8 mouse cellular contexts compared by ENCODE assay signal in the genomic region with DNA sequence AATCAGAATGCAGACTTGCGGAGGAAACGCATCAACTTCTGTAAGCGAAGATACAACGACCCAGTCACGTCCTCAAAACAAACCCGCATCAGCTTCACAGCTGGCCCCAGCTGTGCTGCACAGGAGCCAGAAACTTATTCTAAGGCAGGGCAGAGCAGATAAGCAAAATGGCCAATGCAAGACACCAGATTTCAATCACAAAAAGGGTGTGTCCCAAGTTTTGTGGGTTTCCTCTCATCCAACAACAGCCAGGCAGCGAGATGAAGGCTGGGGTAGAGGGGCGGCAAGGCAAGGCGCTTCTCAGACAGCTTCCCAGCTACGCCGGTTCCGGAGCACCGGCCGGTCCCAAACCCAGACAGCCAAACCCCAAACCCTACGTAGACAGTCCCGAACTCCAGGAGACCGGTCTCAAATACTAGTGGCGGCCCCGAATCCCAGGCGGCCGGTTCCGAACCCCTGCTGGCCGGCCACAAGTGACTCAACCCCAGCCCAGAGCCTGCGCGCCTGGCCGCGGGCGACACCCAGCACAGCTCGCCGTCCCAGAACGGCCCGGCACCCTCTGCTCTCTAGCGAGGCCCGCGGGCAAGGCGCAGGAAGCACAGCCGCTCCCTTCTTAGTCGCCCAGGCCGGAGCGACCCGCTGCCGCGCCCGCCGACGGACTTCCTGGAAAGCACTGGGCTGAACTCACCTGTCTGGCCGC. TPM values are rescaled to one million over a fixed set of nuclear protein-coding genes. Genes with fewer than 3 reads are reported as not detected.
DNase-seq lines count a peak whose midpoint lies in the region; ATAC-seq and TF ChIP-seq lines count a peak whose summit lies in the region.

No protein-coding gene starts in this region.

- no peaks in the 10 kb centered on the region for H3K9me3 ChIP-seq in lung, postnatal 0 days (ENCODE audit: low read length)

- ATAC-seq in lung, postnatal 0 days: peak; percentile 84

- H3K27ac ChIP-seq in layer of hippocampus, adult 2 months: peak overlapping the region; percentile 80
- peak overlapping the region; percentile 97 for H3K27ac ChIP-seq in lung, postnatal 0 days (ENCODE audit: low read length)

- peak overlapping the region; percentile 92 for H3K9ac ChIP-seq in lung, postnatal 0 days (replicated peaks; ENCODE audit: low read depth)

- no peaks in the 10 kb centered on the region for H3K27me3 ChIP-seq in lung, postnatal 0 days (replicated peaks; ENCODE audit: insufficient read depth, low read length)

- no peak for TF ChIP-seq EP300 in lung, postnatal 0 days (IDR thresholded peaks at IDR 0.05)

- TF ChIP-seq CTCF in layer of hippocampus, adult 2 months (conservative IDR thresholded peaks at IDR 0.05): peak; percentile 25; the same call in 1 of the 2 replicates
- 0 out of 2 replicates have a peak, but pooled peaks have one; percentile 14 for TF ChIP-seq CTCF in lung, postnatal 0 days (IDR thresholded peaks at IDR 0.05)

- no peaks in the 10 kb centered on the region for H3K36me3 ChIP-seq in lung, postnatal 0 days (ENCODE audit: insufficient read depth, low read length)

- peak overlapping the region; percentile 66 for H3K4me2 ChIP-seq in lung, postnatal 0 days (replicated peaks; ENCODE audit: low read depth, low read length)

- DNase-seq in layer of hippocampus, adult 2 months (ENCODE audit: low spot score in 2 of 2): no peak
- no peak for DNase-seq in layer of hippocampus, adult 9-11 months
- DNase-seq in c-Kit-positive CD71-positive TER-119-negative erythroid progenitor cells, embryonic 14.5 days (ENCODE audit: low read depth): peak; percentile 78
- DNase-seq in heart, adult 9 months (ENCODE audit: low spot score in 2 of 2): peak; percentile 68 to 80
- DNase-seq in kidney, adult 9 months: peak; percentile 52
- DNase-seq in lung, postnatal 0 days (ENCODE audit: low spot score): peak; percentile 72
- DNase-seq in ovary, postnatal 10 days (ENCODE audit: low spot score): peak; percentile 33
- DNase-seq in frontal cortex, postnatal 36 days (ENCODE audit: low spot score in 2 of 2): no peak

- under 1% methylated on average over 39 of the region's 47 CpGs for WGBS in lung, postnatal 0 days

- peak overlapping the region; percentile 81 for H3K4me3 ChIP-seq in layer of hippocampus, adult 2 months
- peak overlapping the region; percentile 93 for H3K4me3 ChIP-seq in lung, postnatal 0 days (ENCODE audit: low read depth, low read length)

- H3K4me1 ChIP-seq in lung, postnatal 0 days (ENCODE audit: insufficient read depth, low read depth, low read length): peaks cover 13% of the 10 kb centered on the region; the same call in 1 of the 2 replicates

RNA-seq across cellular contexts. Expression of gene Tmod3, which starts 0.5 kb away (rescaled TPM):
- 10 to 100 TPM; 37.6 to 40.5 TPM for total RNA-seq in layer of hippocampus, adult 2 months (2021)
- polyA plus RNA-seq in lung, postnatal 0 days (2015; fragmentation: Nextera tagmentation; extraction: Ambion mirVana): 183 and 213 TPM in 2 replicates

RNA-seq across cellular contexts. Expression of gene Tmod2, which starts 52.2 kb away (rescaled TPM):
- 100 to 1,000 TPM; 376 to 380 TPM for total RNA-seq in layer of hippocampus, adult 2 months (2021)
- polyA plus RNA-seq in lung, postnatal 0 days (2015; fragmentation: Nextera tagmentation; extraction: Ambion mirVana): 10.6 and 11.3 TPM in 2 replicates

Comparison
In these comparisons a context has a peak if more than half of its experiments do, and no peak if none do; other contexts are left out.
1. DNase-seq: peak in c-Kit-positive CD71-positive TER-119-negative erythroid progenitor cells, embryonic 14.5 days (single experiment), heart, adult 9 months (2 of 2), kidney, adult 9 months (single experiment), lung, postnatal 0 days (single experiment) and ovary, postnatal 10 days (single experiment); none in layer of hippocampus, adult 2 months (0 of 2), layer of hippocampus, adult 9-11 months (single experiment) and frontal cortex, postnatal 36 days (0 of 2).